Mouse (Mus musculus) brain, embryonic 14.5 days (tissue): ENCODE data around the gene Wdr61.

Experiments used
- CTCF ChIP-seq: fragments of 200-500 bp; IDR thresholded peaks from 2 replicates; pipeline ENCODE4 v1.5.1; 2012; ENCODE audit warnings: inconsistent platforms, mild to moderate bottlenecking, moderate library complexity, borderline replicate concordance; ENCODE audit not compliant: insufficient read depth, insufficient read length; ENCODE audit errors: extremely low read depth
- POLR2A ChIP-seq: fragments of 200-500 bp; IDR thresholded peaks from 2 replicates; pipeline ENCODE4 v1.6.1; 2012; ENCODE audit warnings: mild to moderate bottlenecking, inconsistent platforms, borderline replicate concordance; ENCODE audit not compliant: poor library complexity, insufficient read depth, insufficient read length, severe bottlenecking; ENCODE audit errors: extremely low read depth

GRCm38 (mm10) chr9:54666116-54666515, 68.2 kb downstream of the Wdr61 start:
- no peak for TF ChIP-seq CTCF
- no peak for TF ChIP-seq POLR2A
